Mouse (Mus musculus) layer of hippocampus, postnatal 14 days (tissue): Measurements from ENCODE around the gene Uba5. TPM values are rescaled to one million over a fixed set of nuclear protein-coding genes. Genes with fewer than 3 reads are reported as not detected.

Source experiments
- DNase-seq, 2 experiments: peaks; one replicate each; pipeline ENCODE4 v3.0.0; 2021 to 2022; ENCODE audit warnings: low spot score in 2 of 2, mixed read lengths in 1 of 2
- total RNA-seq, 2 experiments: library from RNA; stranded (reverse); gene quantifications; 2 replicates each; pipeline ENCODE4 v1.2.3; 2021

Uba5 gene
- total RNA-seq, 2 experiments from 2014 or later, result 39.3 to 42.4 TPM

DNA sequence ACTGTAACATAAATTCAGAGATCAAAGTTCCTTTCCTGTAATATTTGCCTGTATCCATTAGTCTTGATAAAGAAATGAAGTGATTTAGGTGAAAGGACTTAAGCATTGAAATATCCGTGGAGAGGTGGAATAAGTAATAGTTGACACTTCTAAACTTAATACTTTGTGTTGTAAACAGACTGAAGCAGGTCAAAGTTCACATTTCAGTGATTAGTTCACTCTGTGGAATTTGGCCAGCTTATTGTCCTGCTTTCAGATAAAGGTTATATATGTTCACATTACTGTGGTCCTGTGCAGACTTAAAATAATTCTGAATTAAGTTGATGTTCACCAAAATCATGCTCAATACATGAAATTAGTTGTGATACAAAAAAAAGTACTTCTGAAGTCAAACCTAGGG, 1.6 kb upstream of the Uba5 start:
- no peak for DNase-seq

DNA sequence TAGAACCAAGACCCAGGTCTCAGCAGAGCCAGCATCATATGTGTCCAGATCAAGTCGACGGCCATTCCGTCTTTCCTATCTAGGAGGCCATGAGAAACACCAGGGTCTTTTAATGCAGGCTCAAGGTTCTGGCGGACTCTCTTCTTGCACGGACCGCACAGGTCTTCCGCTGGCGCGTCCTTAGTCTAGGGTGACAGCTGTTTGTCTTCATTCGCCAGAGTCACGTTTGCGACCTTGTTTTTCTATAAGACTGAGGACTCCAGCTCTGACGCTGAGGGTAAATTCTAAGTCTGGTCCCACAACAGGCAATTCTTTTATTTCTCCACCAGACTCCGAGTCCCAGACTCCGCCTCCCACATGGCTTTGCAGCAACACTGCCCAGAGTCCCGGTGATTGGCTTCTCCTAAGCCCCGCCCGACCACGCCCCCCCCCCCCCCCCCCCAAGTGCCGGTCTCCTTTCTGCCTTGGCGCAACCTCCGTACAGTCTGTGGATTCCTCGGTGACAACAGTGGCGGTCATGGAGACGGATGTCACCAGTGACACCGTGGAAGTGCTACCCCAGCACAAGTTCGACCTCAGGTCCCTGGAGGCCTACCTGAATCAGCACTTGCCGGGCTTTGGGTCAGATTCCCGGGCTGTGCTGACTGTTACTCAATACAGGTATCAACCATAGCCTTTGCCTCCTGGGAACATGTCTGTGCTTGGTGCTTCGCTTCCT, 469 bp upstream of the Uba5 start, which contains the start of gene Acad11:
Acad11 (plus strand) TSS at position 134 of the 718 bp plus-strand sequence.
- peak; percentile 91 to 96 for DNase-seq

DNA sequence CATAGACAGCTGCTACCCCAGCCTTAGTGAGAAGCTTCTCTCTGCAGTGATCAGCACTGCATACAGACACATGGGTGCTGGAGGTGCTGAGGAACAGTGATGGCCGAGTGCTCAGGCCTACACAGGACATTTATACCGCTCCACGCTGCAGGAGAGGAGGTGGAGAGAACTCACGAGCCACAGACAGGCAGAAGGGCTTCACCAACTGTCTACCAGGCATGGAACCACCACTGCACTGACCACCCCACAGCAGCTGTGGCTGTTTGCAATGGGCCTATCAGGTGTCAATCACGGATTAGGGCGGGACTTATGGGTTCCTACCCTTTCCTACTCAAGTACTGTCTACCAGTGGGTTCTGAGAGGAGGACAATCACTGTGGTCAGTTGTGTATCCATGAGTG, 11.9 kb downstream of the Uba5 start:
- no peak for DNase-seq

DNA sequence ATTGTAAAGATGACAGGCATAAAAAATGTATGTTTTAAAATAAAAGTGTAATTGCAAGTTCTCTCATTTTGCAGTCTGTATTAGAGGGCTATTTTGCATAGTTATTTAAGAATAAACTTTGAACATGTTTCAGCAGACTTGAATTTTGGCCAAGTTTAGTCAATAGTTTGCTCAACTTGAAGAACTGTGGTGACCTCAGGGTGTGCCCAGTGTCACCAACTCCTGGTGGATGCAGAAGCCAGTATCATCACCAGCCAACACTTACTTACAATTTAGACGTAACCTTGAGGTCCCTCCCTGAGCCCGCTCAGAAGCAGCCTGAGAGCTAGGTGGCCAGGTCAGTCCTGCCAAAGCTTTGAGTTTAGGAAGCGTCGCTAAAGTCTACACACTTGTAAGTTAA, 19.3 kb downstream of the Uba5 start:
- no peak for DNase-seq

DNA sequence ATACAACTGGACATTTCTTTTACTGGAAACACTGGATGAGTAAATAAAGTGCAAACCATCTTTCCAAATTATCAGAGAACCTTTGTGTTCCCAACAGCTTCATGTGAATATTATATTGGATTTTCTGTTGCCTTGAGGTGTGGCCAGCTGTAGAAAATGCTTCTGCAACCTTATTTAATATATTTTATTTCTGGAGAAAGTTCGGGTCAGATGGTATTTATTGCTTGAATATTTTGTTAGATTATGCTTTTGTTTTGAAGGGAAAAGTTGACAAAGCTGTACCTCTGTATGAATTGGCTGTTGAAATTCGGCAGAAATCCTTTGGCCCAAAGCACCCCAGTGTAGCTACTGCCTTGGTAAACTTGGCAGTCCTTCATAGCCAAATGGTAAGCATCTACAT, 22.6 kb downstream of the Uba5 start, which contains the start of gene Gm28305:
Gm28305 (plus strand) TSS at position 301 of the 400 bp plus-strand sequence.
- DNase-seq, result no peak

DNA sequence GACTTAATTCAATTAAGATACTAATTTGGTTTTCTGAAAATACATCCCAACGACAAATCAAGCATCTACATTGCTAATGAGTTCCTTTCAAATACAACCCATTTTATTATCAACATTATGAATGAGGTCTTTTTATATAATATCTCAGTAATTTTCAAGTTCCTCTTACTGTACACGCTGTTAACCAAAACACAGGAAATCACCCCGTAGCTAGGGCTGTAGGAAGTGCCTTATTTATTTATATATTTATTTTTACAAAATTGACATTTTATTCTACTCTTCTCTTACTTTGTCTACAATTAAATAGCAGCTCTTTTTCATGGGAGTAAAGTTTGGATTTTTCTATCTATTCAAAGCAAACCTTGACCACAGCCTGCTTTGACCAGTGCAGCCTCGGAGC, 23.2 kb downstream of the Uba5 start:
- DNase-seq, result no peak

DNA sequence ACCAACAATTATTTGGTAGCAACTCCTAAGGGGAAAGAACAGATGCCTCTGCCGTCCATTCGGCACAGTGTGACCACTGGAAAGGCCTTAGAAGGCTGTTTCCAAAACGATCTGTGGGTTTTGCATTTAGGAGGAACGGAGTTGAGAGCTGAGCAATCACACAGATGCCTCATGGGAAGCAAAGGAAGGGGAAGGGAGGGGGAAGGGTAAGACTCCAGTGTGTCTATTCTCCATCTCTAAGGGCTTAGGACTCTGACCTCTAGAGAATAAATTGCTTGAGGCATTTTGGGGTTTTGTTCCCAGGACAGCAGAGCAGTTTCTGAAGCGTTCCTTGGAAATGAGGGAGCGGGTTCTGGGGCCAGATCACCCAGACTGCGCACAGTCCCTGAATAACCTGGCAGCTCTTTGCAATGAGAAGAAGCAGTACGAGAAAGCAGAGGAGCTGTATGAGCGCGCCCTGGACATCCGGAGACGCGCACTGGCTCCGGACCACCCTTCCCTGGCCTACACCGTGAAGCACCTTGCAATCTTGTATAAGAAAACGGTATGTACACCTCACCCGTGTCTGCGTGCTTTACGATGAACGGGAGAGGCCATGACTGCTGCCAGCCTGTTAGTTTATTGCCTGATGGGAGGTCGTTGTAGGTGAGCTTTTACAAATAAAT, 23.8 kb downstream of the Uba5 start:
- no peak for DNase-seq

DNA sequence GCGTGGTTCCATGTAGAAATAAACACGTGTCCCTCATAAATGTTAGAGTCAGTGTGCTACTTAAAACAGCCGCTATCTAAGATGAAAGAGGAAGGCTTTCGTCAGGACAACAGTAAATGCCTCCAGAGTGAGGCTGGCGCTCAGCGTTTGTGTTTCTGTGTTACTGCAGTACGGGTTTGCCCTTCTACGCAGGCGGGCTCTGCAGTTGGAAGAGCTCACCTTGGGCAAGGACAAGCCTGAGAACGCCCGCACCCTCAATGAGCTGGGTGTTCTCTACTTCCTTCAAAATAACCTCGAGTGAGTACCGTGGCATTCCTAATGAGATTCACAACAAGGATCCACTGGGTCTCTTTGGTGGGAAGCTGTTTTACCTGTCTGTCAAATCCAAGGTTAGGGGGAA, 24.7 kb downstream of the Uba5 start:
- no peak for DNase-seq

DNA sequence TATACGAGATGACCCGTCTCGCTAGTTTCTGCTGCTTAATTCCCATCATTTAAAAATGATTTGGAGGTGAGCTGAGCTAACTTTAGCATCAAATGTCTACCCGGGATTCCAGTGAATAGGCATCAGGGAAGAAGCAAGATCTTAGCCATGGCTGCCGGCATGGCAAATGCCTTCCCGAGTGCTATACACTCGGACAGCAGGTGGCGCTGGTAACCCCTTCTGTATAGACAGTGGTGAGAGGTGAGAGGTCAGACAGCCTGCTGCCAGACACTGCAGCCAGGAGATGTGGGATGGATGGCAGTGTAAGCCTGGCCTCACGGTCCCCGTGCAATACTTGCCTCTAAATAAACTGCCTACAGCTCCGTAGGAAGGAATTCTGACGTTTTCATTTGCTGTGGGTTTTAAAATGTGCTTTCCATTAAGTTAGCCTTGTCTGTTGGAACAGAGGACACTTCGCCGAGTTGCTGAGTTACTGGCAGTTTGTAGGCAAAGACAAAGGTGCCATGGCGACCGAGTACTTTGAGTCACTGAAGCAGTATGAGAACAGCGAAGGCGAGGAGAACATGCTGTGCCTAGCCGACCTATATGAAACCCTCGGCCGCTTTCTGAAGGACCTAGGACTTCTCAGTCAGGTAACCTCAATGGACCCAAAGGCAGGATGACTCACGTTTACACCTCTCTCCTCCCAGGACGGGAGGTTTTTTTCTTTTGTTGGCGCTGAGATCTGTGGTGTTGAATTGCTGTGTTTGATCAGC, 27.5 kb downstream of the Uba5 start:
- peak; percentile 63 to 71 for DNase-seq

DNA sequence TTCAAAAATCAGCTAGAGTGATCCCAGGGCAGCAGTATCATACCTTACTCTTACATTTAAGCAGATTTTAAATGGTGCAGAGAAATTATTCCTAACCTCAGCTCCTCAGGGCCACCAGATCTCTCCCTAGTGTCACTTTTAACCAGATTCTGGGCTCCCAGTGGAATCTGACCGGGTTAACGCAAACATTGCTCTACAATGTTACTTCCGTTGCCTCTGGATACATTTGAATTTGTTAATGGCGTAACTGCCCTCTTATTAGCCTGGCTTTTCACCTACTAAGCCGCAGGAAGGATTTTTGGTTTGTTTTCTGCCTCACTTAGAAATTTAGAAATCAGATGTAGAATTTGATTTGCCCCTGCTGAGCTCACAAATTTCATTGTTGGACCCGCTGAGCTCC, 28.2 kb downstream of the Uba5 start:
- no peak for DNase-seq

DNA sequence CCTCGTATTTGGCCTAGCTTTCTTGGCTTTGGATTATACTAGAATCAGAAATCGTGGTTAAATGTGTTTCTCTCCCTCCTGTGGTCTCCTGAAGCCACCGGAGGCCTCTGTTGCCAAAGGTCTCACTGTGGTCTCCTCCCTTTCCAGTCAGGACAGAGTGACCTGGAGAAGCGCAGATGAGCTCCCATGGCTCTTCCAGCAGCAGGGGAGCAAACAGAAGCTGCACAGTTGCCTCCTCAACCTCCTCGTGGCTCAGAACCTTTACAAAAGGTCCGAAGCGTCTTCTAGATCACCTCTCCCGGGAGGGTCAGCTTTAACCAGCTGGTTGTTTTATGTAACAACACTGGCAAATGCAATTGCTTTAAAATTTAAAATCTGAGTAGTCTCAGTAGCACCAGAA, 28.7 kb downstream of the Uba5 start:
- DNase-seq, result no peak

DNA sequence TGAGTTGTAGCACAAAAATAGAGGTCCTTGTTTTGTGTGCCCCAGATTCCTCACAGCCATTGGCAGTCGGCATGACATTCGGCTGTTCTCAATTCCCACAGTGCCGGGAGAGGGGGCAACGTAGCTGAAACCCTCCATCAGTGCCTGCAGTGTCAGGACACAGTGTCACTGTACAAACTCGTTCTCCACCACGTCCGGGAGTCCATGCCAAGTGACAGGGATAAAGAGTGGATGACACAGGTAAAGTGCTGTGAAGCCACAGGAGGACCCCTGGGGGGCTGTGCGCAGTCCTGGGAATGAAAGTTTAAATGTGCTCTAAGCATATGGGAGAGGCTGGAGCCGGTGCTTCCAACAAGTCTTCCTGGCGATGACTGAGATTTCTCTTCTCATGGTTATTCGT, 33.1 kb downstream of the Uba5 start:
- no peak for DNase-seq

DNA sequence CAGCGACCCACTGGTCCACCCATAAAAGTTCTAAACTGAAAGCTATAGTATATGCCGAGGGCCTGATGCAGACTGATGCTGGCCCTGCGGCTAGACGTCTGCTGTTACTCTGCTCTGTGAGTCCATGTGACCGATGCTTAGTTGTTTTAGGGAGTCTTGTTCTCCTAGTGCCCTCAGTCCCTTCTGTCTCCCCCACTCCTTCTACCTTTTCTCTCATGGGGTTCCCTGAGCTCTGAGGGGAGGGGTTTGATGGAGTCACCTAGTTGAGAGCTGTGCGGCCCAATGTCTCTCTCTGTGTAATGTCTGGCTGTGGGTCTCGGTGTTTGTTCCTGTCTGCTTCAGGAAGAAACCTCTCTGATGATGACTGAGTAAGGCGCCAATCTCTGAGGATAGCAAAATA, 35.7 kb downstream of the Uba5 start:
- DNase-seq, result no peak

DNA sequence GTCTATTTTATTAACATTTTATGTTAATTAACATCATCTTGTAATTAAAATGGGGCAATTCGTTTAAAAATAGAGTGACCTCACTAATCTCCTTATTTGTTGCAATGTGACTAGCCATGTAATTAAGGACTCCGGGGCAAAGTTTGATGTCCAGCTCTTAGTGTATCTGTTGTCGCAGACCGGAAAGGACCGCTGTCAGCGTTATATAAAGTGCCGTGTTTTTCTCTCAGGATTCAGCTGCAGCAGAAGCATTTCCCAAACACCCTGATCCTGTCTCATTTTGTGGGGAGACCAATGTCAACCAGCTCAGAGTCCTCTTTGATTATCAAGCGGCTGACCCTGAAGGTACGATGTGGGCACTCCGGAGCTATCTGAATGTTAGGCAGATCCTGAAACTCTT, 41.9 kb downstream of the Uba5 start:
- DNase-seq, result no peak

DNA sequence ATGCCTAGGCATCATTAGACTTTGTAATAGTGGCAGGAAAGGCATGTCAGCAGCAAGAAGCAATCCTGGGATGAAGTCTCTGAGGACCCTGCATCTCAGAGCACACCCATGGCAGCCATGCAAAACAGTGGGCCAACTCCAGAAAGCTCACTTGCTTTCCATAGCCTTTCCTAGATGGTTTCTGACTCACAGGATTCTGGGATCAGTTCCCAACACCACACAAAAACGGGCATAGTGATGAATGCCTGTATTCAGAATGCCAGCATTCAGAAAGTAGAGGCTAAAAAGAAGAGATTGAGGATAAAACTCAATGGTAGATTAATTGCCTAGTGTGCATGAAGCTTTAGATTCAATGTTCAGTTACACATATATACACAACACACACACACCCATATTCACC, 48.4 kb downstream of the Uba5 start:
- peak in 1 of 2 experiments; percentile 52 for DNase-seq

DNA sequence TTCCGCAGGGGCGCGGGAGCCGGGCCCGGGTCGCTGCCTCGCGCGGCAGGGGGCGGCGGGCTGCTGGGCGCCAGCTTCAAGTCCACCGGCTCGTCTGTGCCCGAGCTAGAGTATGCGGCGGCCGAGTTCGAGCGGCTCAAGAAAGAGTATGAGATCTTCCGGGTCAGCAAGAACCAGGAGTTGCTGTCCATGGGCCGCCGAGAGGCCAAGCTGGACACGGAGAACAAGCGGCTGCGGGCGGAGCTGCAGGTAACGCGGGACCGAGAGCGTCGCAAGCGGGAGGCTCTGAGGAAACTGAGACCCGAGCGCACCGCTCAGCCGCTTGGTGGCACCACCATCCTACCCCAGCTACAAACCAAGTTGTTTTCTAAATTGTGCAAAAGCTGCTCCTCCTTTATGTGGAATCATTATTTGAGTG, 60.0 kb downstream of the Uba5 start:
- DNase-seq, result peak in 1 of 2 experiments; percentile 64

DNA sequence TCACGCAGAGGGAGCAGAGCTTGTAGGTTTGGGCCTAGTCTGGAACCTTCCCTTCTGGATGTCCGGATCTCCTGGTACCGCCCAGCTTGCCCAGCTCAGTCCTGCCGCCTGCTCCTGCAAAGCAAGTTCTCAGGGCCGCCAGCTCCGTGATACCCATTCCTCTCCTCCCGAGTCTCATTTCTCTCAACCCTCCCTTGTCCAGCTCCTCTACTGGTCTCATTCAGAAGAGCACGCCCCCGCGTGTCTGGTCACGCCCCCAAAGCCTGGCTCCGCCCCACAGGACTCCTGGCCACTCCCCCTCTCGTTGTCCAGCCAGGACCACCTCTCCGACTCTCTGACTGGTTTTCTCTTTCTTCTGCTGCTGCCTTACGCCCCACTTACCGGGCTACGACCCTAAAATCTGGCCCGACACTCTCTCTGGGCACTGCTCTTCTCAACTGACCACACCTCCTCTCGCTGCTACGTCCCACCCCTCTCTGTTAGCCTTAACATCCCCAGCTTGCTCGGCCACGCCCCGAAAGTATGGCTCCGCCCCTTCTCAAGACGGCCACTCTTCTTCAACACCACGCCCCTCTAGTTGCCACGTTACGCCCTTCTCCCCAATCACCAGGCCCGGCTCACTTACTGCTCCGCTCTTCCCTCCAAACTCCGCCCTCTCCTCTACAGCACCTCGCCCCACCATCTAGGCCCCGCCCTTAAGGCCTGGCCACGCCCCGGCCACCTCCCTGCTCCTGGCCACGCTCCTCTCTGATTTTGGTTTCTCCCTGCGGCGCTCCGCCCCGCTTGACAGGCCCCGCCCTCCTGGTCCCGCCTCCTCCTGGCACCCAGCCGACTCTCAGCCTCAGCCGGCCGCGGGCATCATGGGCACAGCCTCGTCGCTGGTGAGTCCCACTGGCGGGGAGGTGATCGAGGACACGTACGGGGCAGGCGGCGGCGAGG, 60.7 kb downstream of the Uba5 start, which contains the start of gene Nphp3:
Nphp3 (plus strand) TSS at position 624 of the 939 bp plus-strand sequence.
- peak; percentile 98 to 99 for DNase-seq

DNA sequence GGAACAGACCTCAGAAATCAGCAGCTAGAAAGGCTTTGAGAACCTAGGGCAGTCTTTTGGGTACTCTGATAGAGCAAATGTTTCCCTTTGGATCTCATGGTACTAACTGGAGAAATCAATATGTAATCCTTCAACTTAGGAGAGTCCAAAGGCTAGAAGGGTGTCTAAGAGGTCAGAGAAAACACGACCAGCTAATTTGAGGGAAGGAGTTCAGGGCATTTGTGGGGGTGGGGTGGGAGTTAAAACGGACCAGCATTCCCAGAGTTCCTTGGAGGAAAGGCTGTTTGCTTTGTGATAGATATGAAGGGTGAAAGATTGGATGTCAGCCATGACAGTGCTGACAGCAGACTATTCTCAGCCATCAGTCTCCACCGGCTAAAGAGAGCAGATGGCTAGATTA, 62.3 kb downstream of the Uba5 start:
- no peak for DNase-seq
